Mouse (Mus musculus): ENCODE measurements at regions not wholly inside any gene's neighbourhood (a gene's known extent, or its start where the extent isn't known, plus 50 kb on each side); places are given as distances from the start of the nearest gene placed in this dataset.

DNA sequence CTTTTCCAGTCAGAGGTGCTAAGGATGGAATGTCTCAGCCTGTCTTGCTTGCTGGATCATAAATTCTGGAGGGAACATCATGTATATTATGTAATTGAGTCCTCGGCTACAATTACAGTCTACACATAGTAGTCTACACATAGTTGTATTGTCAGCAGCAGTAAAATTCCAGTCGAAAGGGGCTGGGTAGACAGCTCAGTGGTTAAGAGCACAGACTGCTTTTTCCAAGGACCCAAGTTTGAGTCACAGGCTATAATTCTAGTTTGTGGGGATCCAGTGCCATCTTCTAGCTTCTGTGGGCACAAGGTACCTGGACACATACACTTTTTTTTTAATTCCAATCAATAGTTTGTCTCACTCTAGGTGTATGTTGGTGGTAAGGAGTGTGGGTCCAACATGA, 91.3 kb upstream of the Gls start:
- Histone ChIP-seq H3K36me3 (ENCODE audit: control insufficient read depth, insufficient read depth, low read length, poor library complexity, severe bottlenecking) (peaks cover 2% of the 10 kb centered on the region; the same call in 1 of the 2 replicates), H3K4me3 (ENCODE audit: insufficient read depth in 1 of 2, low read depth in 1 of 2, low read length in 2 of 2, poor library complexity in 1 of 2, severe bottlenecking in 1 of 2) (no peak overlapping the region), H3K27ac (ENCODE audit: insufficient read depth, low read depth, low read length, poor library complexity, severe bottlenecking) (no peak overlapping the region), H3K9ac (ENCODE audit: insufficient read depth, low read depth, low read length, poor library complexity, severe bottlenecking) (no peak overlapping the region), H3K4me1 (ENCODE audit: control insufficient read depth in 2 of 2, insufficient read depth in 2 of 2, low read length in 2 of 2, poor library complexity in 1 of 2) (peaks cover 0 to 5% of the 10 kb centered on the region in 2 experiments; a peak in 1 of 4 replicates), H3K9me3 (ENCODE audit: control insufficient read depth, insufficient read depth, low read depth, low read length) (no peaks in the 10 kb centered on the region)
- TF ChIP-seq ZNF384 (IDR thresholded peaks at IDR 0.05; ENCODE audit: low read depth, low read length) (no peak), ZC3H11A (IDR thresholded peaks at IDR 0.05; ENCODE audit: borderline replicate concordance, low read depth, low read length) (no peak), MAFK (IDR thresholded peaks at IDR 0.05; ENCODE audit: insufficient read depth, low read depth, low read length) (no peak), HCFC1 (IDR thresholded peaks at IDR 0.05; ENCODE audit: borderline replicate concordance, insufficient read depth, low read length) (no peak), CHD2 (IDR thresholded peaks at IDR 0.05; ENCODE audit: low read depth, low read length) (no peak)
- in situ Hi-C loops (cut with MboI; ENCODE audit: low sequenced_read_pairs in 2 of 2, unreplicated experiment in 2 of 2): no loop called here
- no peak for DNase-seq (ENCODE audit: low read depth, low spot score)

DNA sequence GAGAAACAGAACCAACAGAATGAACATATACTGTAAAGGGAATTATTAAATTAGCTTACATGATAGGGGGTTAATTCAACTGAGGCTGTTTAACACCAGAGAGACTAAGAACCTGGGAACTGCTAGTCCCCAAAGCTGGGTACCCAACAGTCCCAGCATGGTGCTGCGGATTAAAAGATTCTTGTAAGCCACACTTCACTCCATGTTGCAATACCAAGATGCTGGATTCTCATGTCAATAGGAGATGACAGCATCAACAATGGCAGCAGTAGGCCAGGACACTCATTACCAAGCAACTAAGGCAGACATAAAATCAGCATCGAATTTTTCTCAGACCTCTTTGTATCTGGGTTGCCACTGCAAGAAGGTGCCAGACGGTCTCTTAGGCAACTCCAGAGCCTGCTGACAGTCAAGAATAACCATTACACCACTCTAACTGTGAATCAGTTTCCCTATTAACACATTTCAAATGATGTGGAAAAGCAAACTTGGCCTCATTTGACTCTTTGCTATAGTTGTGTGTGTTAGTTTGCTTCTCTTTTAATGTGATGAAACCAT, 79.1 kb upstream of the Gls start:
- Histone ChIP-seq H3K9ac (ENCODE audit: insufficient read depth, low read depth, low read length, poor library complexity, severe bottlenecking) (no peak overlapping the region), H3K4me1 (ENCODE audit: control insufficient read depth in 2 of 2, insufficient read depth in 2 of 2, low read length in 2 of 2, poor library complexity in 1 of 2) (no peaks in the 10 kb centered on the region), H3K4me3 (ENCODE audit: insufficient read depth in 1 of 2, low read depth in 1 of 2, low read length in 2 of 2, poor library complexity in 1 of 2, severe bottlenecking in 1 of 2) (no peak overlapping the region), H3K27ac (ENCODE audit: insufficient read depth, low read depth, low read length, poor library complexity, severe bottlenecking) (no peak overlapping the region), H3K9me3 (ENCODE audit: control insufficient read depth, insufficient read depth, low read depth, low read length) (no peaks in the 10 kb centered on the region), H3K36me3 (ENCODE audit: control insufficient read depth, insufficient read depth, low read length, poor library complexity, severe bottlenecking) (no peaks in the 10 kb centered on the region)
- no peak for TF ChIP-seq MAFK (IDR thresholded peaks at IDR 0.05; ENCODE audit: insufficient read depth, low read depth, low read length)
- TF ChIP-seq ZC3H11A (IDR thresholded peaks at IDR 0.05; ENCODE audit: borderline replicate concordance, low read depth, low read length): no peak
- TF ChIP-seq HCFC1 (IDR thresholded peaks at IDR 0.05; ENCODE audit: borderline replicate concordance, insufficient read depth, low read length): no peak
- TF ChIP-seq ZNF384 (IDR thresholded peaks at IDR 0.05; ENCODE audit: low read depth, low read length): no peak
- no peak for TF ChIP-seq CHD2 (IDR thresholded peaks at IDR 0.05; ENCODE audit: low read depth, low read length)
- no peak for DNase-seq (ENCODE audit: low read depth, low spot score)
- in situ Hi-C loops (cut with MboI; ENCODE audit: low sequenced_read_pairs in 2 of 2, unreplicated experiment in 2 of 2): no loop called here

DNA sequence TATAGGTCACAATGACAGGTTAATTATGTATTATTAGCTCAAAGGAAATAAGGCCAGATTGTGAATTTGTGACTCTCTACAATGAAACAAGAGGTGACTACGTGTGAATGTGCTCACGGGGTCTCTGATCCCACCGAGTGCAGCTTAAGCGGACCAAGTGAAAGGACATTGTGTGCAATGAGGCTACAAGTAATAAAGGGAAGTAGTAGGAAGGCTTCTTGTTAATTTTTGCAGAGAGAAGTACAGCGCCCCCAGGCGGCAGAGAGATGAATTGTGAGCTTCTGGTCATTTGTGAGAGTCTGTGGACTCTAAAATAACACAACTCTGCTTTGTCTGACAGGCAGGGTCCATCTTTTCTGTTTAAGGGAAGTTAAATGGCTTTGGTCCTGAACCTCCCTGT, 73.9 kb upstream of the Gls start:
- H3K9me3 ChIP-seq (ENCODE audit: control insufficient read depth, insufficient read depth, low read depth, low read length): no peaks in the 10 kb centered on the region
- in situ Hi-C loops (cut with MboI; ENCODE audit: low sequenced_read_pairs in 2 of 2, unreplicated experiment in 2 of 2): no loop called here
- no peaks in the 10 kb centered on the region for H3K36me3 ChIP-seq (ENCODE audit: control insufficient read depth, insufficient read depth, low read length, poor library complexity, severe bottlenecking)
- no peak overlapping the region for H3K9ac ChIP-seq (ENCODE audit: insufficient read depth, low read depth, low read length, poor library complexity, severe bottlenecking)
- no peak for TF ChIP-seq HCFC1 (IDR thresholded peaks at IDR 0.05; ENCODE audit: borderline replicate concordance, insufficient read depth, low read length)
- TF ChIP-seq ZNF384 (IDR thresholded peaks at IDR 0.05; ENCODE audit: low read depth, low read length): no peak
- TF ChIP-seq MAFK (IDR thresholded peaks at IDR 0.05; ENCODE audit: insufficient read depth, low read depth, low read length): no peak
- no peaks in the 10 kb centered on the region for H3K4me1 ChIP-seq (ENCODE audit: control insufficient read depth in 2 of 2, insufficient read depth in 2 of 2, low read length in 2 of 2, poor library complexity in 1 of 2)
- no peak overlapping the region for H3K27ac ChIP-seq (ENCODE audit: insufficient read depth, low read depth, low read length, poor library complexity, severe bottlenecking)
- peak; percentile 63 for DNase-seq (ENCODE audit: low read depth, low spot score)
- H3K4me3 ChIP-seq (ENCODE audit: insufficient read depth in 1 of 2, low read depth in 1 of 2, low read length in 2 of 2, poor library complexity in 1 of 2, severe bottlenecking in 1 of 2): no peak overlapping the region

DNA sequence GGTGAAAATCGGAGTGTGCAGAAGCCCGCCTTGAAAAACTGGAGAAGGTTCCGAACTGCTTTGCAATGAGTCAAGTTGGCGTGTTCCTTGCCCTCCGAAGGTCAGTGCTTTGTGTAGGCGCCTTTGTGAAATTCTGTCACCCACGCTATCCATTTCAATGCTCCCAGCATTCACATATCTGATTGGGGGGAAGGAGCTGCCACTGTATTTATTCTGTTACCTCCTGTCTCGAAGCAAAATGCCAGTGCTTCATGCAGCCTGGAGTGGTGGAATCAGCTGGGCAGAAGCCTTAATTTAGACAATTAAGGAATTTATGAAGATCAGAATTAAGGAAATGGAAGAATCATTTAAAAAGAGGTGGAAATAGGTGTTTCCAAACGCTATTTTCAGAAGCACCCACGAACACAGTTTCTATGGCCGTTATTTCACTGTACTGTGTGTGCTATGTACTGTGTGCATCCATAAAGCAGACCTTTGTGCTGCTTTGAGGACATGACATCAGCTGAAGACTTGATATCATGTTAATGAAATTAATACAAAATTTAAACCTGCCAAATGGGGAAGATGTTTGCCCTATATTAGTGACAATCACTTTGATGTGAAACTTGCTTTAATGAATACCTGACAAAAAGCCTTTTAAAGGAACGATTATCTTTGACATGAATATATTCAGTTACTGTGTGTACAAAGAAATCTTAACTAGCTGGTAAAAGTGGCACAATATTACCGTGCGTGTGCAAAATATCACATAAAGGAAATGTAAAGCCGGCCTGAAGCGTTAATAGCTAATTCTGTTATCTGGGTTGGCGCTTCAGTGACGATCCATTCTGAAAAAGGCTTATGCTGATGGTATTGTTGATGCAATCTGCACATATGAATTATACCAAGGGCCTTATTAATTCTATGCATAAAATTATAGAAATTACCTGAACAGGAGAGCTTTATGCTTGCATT, 72.9 kb upstream of the Gls start:
- no peaks in the 10 kb centered on the region for H3K4me1 ChIP-seq (ENCODE audit: control insufficient read depth in 2 of 2, insufficient read depth in 2 of 2, low read length in 2 of 2, poor library complexity in 1 of 2)
- in situ Hi-C loops (cut with MboI; ENCODE audit: low sequenced_read_pairs in 2 of 2, unreplicated experiment in 2 of 2): no loop called here
- no peak overlapping the region for H3K4me3 ChIP-seq (ENCODE audit: insufficient read depth in 1 of 2, low read depth in 1 of 2, low read length in 2 of 2, poor library complexity in 1 of 2, severe bottlenecking in 1 of 2)
- no peak for TF ChIP-seq ZNF384 (IDR thresholded peaks at IDR 0.05; ENCODE audit: low read depth, low read length)
- no peak for TF ChIP-seq ZC3H11A (IDR thresholded peaks at IDR 0.05; ENCODE audit: borderline replicate concordance, low read depth, low read length)
- TF ChIP-seq HCFC1 (IDR thresholded peaks at IDR 0.05; ENCODE audit: borderline replicate concordance, insufficient read depth, low read length): no peak
- no peak for TF ChIP-seq MAFK (IDR thresholded peaks at IDR 0.05; ENCODE audit: insufficient read depth, low read depth, low read length)
- no peak for TF ChIP-seq CHD2 (IDR thresholded peaks at IDR 0.05; ENCODE audit: low read depth, low read length)
- no peaks in the 10 kb centered on the region for H3K36me3 ChIP-seq (ENCODE audit: control insufficient read depth, insufficient read depth, low read length, poor library complexity, severe bottlenecking)
- no peak for DNase-seq (ENCODE audit: low read depth, low spot score)
- no peak overlapping the region for H3K27ac ChIP-seq (ENCODE audit: insufficient read depth, low read depth, low read length, poor library complexity, severe bottlenecking)
- no peak overlapping the region for H3K9ac ChIP-seq (ENCODE audit: insufficient read depth, low read depth, low read length, poor library complexity, severe bottlenecking)
- H3K9me3 ChIP-seq (ENCODE audit: control insufficient read depth, insufficient read depth, low read depth, low read length): no peaks in the 10 kb centered on the region
